Mouse (Mus musculus) midbrain, embryonic 12.5 days (tissue): ENCODE measurements at regions not wholly inside any gene's neighbourhood (a gene's known extent, or its start where the extent isn't known, plus 50 kb on each side); places are given as distances from the start of the nearest gene placed in this dataset.

Experiments used
- ATAC-seq: fragments of 200-750 bp; cut with Nextera tagmentation; 2 replicates; pipeline ENCODE4 v1.8.0; 2017; ENCODE audit warnings: low read depth, moderate TSS enrichment, moderate library complexity; ENCODE audit not compliant: low FRiP score
- H3K27ac ChIP-seq: fragments of 300-500 bp; sonication (generic); replicated peaks from 2 replicates; pipeline ENCODE4 v1.5.1; 2016; ENCODE audit warnings: mild to moderate bottlenecking
- H3K27me3 ChIP-seq: fragments of 300-500 bp; sonication (generic); 2 replicates; pipeline ENCODE4 v1.6.1; 2016; ENCODE audit warnings: mild to moderate bottlenecking
- H3K36me3 ChIP-seq: fragments of 300-500 bp; sonication (generic); 2 replicates; pipeline ENCODE4 v1.6.1; 2016
- H3K4me1 ChIP-seq: fragments of 300-500 bp; sonication (generic); 2 replicates; pipeline ENCODE4 v1.6.1; 2016
- H3K4me2 ChIP-seq: fragments of 300-500 bp; sonication (generic); replicated peaks from 2 replicates; pipeline ENCODE4 v1.6.1; 2016; ENCODE audit warnings: mild to moderate bottlenecking, moderate library complexity
- H3K4me3 ChIP-seq: fragments of 300-500 bp; sonication (generic); 2 replicates; pipeline ENCODE4 v1.5.1; 2016; ENCODE audit warnings: mild to moderate bottlenecking
- H3K9ac ChIP-seq: fragments of 300-500 bp; sonication (generic); replicated peaks from 2 replicates; pipeline ENCODE4 v1.6.1; 2016; ENCODE audit warnings: mild to moderate bottlenecking, moderate library complexity
- H3K9me3 ChIP-seq: fragments of 300-500 bp; sonication (generic); 2 replicates; pipeline ENCODE4 v1.6.1; 2016; ENCODE audit warnings: mild to moderate bottlenecking
- WGBS: fragments of 180-500 bp; shearing (Covaris S2); methylation state at CpG from one replicate; pipeline ENCODE4 v1.1.7; 2016; 5-methylcytosine and 5-hydroxymethylcytosine counted together

DNA sequence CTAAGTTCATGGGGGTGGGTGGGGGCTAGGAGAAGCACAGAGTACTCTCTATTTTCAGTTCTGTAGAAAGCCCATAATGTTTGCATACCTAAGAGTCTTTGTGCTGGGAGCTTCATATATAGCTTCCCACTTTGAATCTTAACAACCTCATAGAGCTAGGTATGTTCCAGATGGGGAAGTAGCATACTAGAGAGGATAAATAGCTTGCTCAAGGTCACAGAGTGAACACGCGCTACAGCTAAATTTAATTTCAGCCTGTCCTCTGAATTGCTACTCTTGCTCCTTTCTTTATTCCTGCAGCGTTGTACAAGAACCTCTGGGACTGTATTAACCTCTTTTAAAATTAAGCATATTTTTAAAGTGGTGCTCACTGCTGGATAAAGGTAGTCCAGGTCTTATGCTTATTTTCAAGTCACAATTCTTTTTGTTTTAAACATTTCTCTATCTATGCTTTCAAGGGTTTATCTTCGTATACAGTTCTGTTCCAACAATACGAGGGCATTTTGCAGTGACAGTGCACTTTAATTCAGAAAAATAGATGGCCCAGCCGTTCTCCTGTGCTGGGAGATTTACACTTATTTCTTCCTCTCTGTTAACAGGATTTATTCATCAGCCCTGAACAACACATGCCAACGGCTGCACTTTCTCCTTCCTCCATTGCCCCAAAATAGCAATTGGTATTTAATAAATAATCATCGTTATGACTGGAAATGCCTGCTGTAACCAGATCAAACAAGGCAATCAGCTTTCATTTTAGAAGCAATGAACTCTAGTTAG is 350.7 kb downstream of the Stim2 start:
- no peak overlapping the region for H3K4me2 ChIP-seq
- H3K9ac ChIP-seq, result no peak overlapping the region
- H3K4me1 ChIP-seq, result no peaks in the 10 kb centered on the region
- no peak for ATAC-seq
- H3K27ac ChIP-seq, result no peak overlapping the region
- no peaks in the 10 kb centered on the region for H3K36me3 ChIP-seq
- no peaks in the 10 kb centered on the region for H3K27me3 ChIP-seq
- 78% methylated on average over 8 of the region's 8 CpGs for WGBS
- H3K9me3 ChIP-seq, result no peaks in the 10 kb centered on the region
- H3K4me3 ChIP-seq, result no peak overlapping the region

DNA sequence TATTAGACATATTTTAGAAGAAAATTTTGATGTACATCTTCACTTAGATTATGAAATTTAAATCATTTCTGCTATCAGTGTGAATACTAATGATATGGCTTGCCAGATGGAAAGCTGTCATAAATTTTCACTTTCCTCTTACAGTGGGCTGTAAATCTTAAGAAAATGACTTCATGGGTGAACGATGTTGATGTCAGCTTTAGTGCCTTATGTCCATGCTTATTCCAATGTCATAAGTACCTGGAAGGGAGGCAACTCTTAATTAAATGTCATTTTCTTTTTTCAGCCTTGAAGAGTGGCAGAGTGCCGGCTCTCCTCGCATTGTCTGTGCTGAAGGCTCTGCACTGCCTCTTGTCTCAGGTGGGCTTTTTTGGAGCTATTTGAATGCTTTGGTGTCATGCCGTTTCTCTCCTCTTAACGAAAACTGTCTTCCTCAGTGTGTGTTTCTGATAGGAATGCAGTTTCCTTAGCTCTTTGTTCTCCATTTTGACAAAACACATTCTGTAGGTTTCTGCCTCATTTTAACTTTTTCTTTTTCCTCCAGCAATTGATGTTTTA is 351.6 kb downstream of the Stim2 start:
- no peak overlapping the region for H3K27ac ChIP-seq
- no peak overlapping the region for H3K4me2 ChIP-seq
- no peaks in the 10 kb centered on the region for H3K36me3 ChIP-seq
- no peaks in the 10 kb centered on the region for H3K4me1 ChIP-seq
- H3K9ac ChIP-seq, result no peak overlapping the region
- H3K27me3 ChIP-seq, result no peaks in the 10 kb centered on the region
- H3K9me3 ChIP-seq, result no peaks in the 10 kb centered on the region
- H3K4me3 ChIP-seq, result no peak overlapping the region
- ATAC-seq, result no peak
- 60% methylated on average over 5 of the region's 5 CpGs for WGBS

DNA sequence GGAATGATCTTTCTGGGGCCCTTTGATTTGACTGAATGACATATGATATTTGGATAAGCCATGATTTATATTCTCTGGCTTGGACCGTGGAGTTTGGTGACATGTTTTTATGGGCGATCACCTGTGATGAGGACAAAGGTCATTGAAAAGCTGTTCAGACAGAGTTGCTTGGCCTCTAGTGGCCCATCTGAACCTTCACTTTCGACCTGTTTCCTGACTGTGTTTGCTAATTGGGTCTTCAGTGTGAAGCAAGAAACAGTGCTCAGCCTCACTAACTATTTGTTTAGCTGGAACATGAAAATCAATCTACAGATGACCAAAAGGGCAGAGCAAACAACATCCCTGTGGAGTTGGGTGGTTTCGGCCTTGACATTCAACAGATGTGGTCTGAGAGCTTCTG is 357.8 kb downstream of the Stim2 start:
- H3K9me3 ChIP-seq, result no peaks in the 10 kb centered on the region
- H3K4me1 ChIP-seq, result no peaks in the 10 kb centered on the region; the same call in 1 of the 2 replicates
- no peaks in the 10 kb centered on the region for H3K36me3 ChIP-seq
- no peak overlapping the region for H3K9ac ChIP-seq
- H3K4me3 ChIP-seq, result no peak overlapping the region
- no peak overlapping the region for H3K27ac ChIP-seq
- H3K4me2 ChIP-seq, result no peak overlapping the region
- H3K27me3 ChIP-seq, result no peaks in the 10 kb centered on the region
- ATAC-seq, result no peak
- 79% methylated on average over 4 of the region's 4 CpGs for WGBS

DNA sequence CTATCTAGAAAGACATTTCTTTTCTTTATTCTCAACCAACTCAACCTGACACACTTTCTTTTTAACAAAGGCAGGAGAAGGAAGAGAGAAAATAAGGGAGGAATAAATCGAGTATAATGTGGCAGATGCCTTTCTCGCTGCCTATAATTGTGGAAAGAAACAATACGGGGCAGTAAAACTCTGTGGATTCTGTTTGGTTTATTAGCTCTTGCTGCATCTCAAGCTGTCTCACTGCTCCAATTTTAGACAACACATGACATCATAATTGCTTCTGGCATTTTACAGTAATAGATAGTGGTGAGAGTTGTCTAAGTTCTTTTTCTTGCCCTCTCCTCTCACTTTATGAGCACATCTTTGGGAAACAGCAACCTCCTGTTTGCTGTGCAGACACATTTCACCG is 359.2 kb downstream of the Stim2 start:
- WGBS, result 79% methylated on average over 4 of the region's 4 CpGs
- ATAC-seq, result no peak

DNA sequence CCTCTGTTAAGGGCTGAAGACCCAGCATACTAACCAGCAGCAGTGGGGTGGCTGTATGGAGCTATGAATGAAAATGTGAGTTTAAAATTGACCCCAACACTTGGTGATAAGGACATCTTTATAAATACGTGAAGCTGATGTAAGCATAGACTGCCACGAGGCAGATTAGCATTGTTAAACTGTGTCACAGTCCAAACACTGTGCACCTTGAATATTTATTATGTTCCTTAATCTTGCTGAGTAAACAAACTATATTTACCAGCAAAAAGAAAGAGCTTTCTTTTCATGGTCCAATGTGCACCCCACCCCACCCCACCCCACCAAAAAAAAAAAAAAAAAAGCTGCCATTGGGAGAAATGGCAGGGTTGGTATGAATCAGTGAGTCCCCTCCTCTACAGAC is 359.9 kb downstream of the Stim2 start:
- Histone ChIP-seq H3K9ac (no peak overlapping the region), H3K27ac (no peak overlapping the region), H3K36me3 (no peaks in the 10 kb centered on the region), H3K9me3 (no peaks in the 10 kb centered on the region), H3K4me1 (no peaks in the 10 kb centered on the region; the same call in 1 of the 2 replicates), H3K4me2 (no peak overlapping the region), H3K27me3 (no peaks in the 10 kb centered on the region), H3K4me3 (no peak overlapping the region)
- 62% methylated on average over 2 of the region's 2 CpGs for WGBS
- no peak for ATAC-seq

More for the DNA sequence above, 359.2 kb downstream of the Stim2 start:
- H3K9ac ChIP-seq, result no peak overlapping the region
- no peaks in the 10 kb centered on the region for H3K27me3 ChIP-seq
- H3K27ac ChIP-seq, result no peak overlapping the region
- no peak overlapping the region for H3K4me2 ChIP-seq
- no peaks in the 10 kb centered on the region for H3K9me3 ChIP-seq
- H3K4me1 ChIP-seq, result no peaks in the 10 kb centered on the region; the same call in 1 of the 2 replicates
- no peak overlapping the region for H3K4me3 ChIP-seq
- no peaks in the 10 kb centered on the region for H3K36me3 ChIP-seq
